Mouse (Mus musculus) ES-Bruce4 (cell line): ENCODE measurements at regions not wholly inside any gene's neighbourhood (a gene's known extent, or its start where the extent isn't known, plus 50 kb on each side); places are given as distances from the start of the nearest gene placed in this dataset.

Experiments
- H3K27ac ChIP-seq: 2 replicates; pipeline ENCODE4 v1.5.1; 2012; ENCODE audit warnings: low read length, inconsistent platforms; ENCODE audit not compliant: insufficient read depth
- H3K27me3 ChIP-seq: 2 replicates; pipeline ENCODE4 v1.6.1; 2012; ENCODE audit warnings: mild to moderate bottlenecking, low read length, inconsistent platforms; ENCODE audit not compliant: control insufficient read depth, poor library complexity, insufficient read depth, severe bottlenecking
- H3K36me3 ChIP-seq: 2 replicates; pipeline ENCODE4 v1.6.1; 2012; ENCODE audit warnings: inconsistent platforms, mild to moderate bottlenecking, low read length, moderate library complexity; ENCODE audit not compliant: control insufficient read depth, poor library complexity, insufficient read depth, severe bottlenecking
- H3K4me1 ChIP-seq: one replicate; pipeline ENCODE4 v1.8.1; 2011; ENCODE audit warnings: low read length; ENCODE audit not compliant: control insufficient read depth, insufficient read depth
- H3K4me3 ChIP-seq: 2 replicates; pipeline ENCODE4 v1.5.1; 2011; ENCODE audit warnings: low read depth, mild to moderate bottlenecking, low read length
- H3K9ac ChIP-seq: 2 replicates; pipeline ENCODE4 v1.6.1; 2012; ENCODE audit warnings: low read depth, mild to moderate bottlenecking, inconsistent platforms; ENCODE audit not compliant: poor library complexity, severe bottlenecking
- H3K9me3 ChIP-seq: replicated peaks from 2 replicates; pipeline ENCODE4 v1.6.1; 2012; ENCODE audit warnings: mild to moderate bottlenecking, low read length, inconsistent platforms; ENCODE audit not compliant: control insufficient read depth, poor library complexity, insufficient read depth, severe bottlenecking
- CTCF ChIP-seq: IDR thresholded peaks from one replicate; pipeline ENCODE4 v1.8.1; 2011; ENCODE audit warnings: low read depth, low read length
- EP300 ChIP-seq: IDR thresholded peaks from 2 replicates; pipeline ENCODE4 v1.6.1; 2011; ENCODE audit warnings: low read depth, low read length; ENCODE audit not compliant: insufficient read depth
- POLR2A ChIP-seq: IDR thresholded peaks from one replicate; pipeline ENCODE4 v1.8.1; 2011; ENCODE audit warnings: low read length; ENCODE audit not compliant: insufficient read depth

- Histone ChIP-seq H3K4me3 (no peak overlapping the region), H3K9ac (no peak overlapping the region), H3K4me1 (no peaks in the 10 kb centered on the region), H3K27me3 (no peaks in the 10 kb centered on the region), H3K27ac (no peak overlapping the region), H3K9me3 (no peaks in the 10 kb centered on the region), H3K36me3 (no peaks in the 10 kb centered on the region)
- no peak for TF ChIP-seq CTCF
- TF ChIP-seq POLR2A = no peak
- no peak for TF ChIP-seq EP300
These were observed 78.2 kb upstream of the Fzd7 start for GRCm38 (mm10) chr1:59403831-59404547.

- H3K36me3 ChIP-seq = no peaks in the 10 kb centered on the region
- H3K27me3 ChIP-seq = no peaks in the 10 kb centered on the region
- no peaks in the 10 kb centered on the region for H3K9me3 ChIP-seq
- no peak overlapping the region for H3K27ac ChIP-seq
- no peak overlapping the region for H3K9ac ChIP-seq
- H3K4me1 ChIP-seq = no peaks in the 10 kb centered on the region
- TF ChIP-seq CTCF (no peak), EP300 (no peak), POLR2A (no peak)
- H3K4me3 ChIP-seq = no peak overlapping the region
These were observed 76.9 kb upstream of the Fzd7 start for GRCm38 (mm10) chr1:59405370-59405769.

- no peaks in the 10 kb centered on the region for H3K36me3 ChIP-seq
- H3K9ac ChIP-seq = no peak overlapping the region
- H3K27me3 ChIP-seq = no peaks in the 10 kb centered on the region
- no peaks in the 10 kb centered on the region for H3K9me3 ChIP-seq
- H3K4me3 ChIP-seq = no peak overlapping the region
- H3K4me1 ChIP-seq = no peaks in the 10 kb centered on the region
- TF ChIP-seq EP300 (no peak), CTCF (no peak), POLR2A (no peak)
- H3K27ac ChIP-seq = no peak overlapping the region
These were observed 75.4 kb upstream of the Fzd7 start for GRCm38 (mm10) chr1:59406741-59407306.

GRCm38 (mm10) chr1:59409585-59410160, 72.6 kb upstream of the Fzd7 start:
- no peaks in the 10 kb centered on the region for H3K4me1 ChIP-seq
- no peak overlapping the region for H3K9ac ChIP-seq
- no peaks in the 10 kb centered on the region for H3K36me3 ChIP-seq
- TF ChIP-seq CTCF = no peak
- no peaks in the 10 kb centered on the region for H3K27me3 ChIP-seq
- H3K9me3 ChIP-seq = no peaks in the 10 kb centered on the region
- no peak overlapping the region for H3K4me3 ChIP-seq
- H3K27ac ChIP-seq = no peak overlapping the region

- TF ChIP-seq POLR2A = no peak
- TF ChIP-seq EP300 = no peak
- no peak for TF ChIP-seq CTCF
- H3K4me1 ChIP-seq = peaks cover 5% of the 10 kb centered on the region
- H3K9me3 ChIP-seq = no peaks in the 10 kb centered on the region
- no peaks in the 10 kb centered on the region for H3K36me3 ChIP-seq
- no peak overlapping the region for H3K9ac ChIP-seq
- no peak overlapping the region for H3K4me3 ChIP-seq
- no peak overlapping the region for H3K27ac ChIP-seq
- no peaks in the 10 kb centered on the region for H3K27me3 ChIP-seq
These were observed 69.0 kb upstream of the Fzd7 start for GRCm38 (mm10) chr1:59413264-59413663.

GRCm38 (mm10) chr1:59414401-59415210, 67.6 kb upstream of the Fzd7 start:
- TF ChIP-seq CTCF (no peak), EP300 (no peak), POLR2A (no peak)
- Histone ChIP-seq H3K9me3 (no peaks in the 10 kb centered on the region), H3K9ac (no peak overlapping the region), H3K4me3 (no peak overlapping the region), H3K36me3 (no peaks in the 10 kb centered on the region), H3K4me1 (peaks cover 6% of the 10 kb centered on the region), H3K27ac (no peak overlapping the region), H3K27me3 (no peaks in the 10 kb centered on the region)
